Mouse (Mus musculus) c-Kit-negative CD71-positive TER-119-positive erythroid progenitor cells, embryonic 14.5 days (primary cell): ENCODE measurements around the gene Slco1a6.
"Not testable (repeated sequence)": the region's sequence is repeated elsewhere in the genome, so short reads cannot be mapped to it uniquely, and the experiment has no call there.

Experiments
- DNase-seq: peaks from one replicate; pipeline ENCODE4 v3.0.0-alpha.2; 2013; ENCODE audit warnings: low read depth, low spot score

Slco1a6 gene

GRCm38 (mm10) chr6:142208421-142208820, at the start of gene Slco1a6:
Gene Slco1a6 (minus strand): TSS chr6:142208521.
- DNase-seq = no peak

- DNase-seq = not testable (repeated sequence)
Measured at GRCm38 (mm10) chr6:142250738-142251307, 42.5 kb upstream of the Slco1a6 start.

GRCm38 (mm10) chr6:142245065-142245464, 36.7 kb upstream of the Slco1a6 start:
- DNase-seq = no peak

- no peak for DNase-seq
Measured at GRCm38 (mm10) chr6:142239468-142239867, 31.1 kb upstream of the Slco1a6 start.

- DNase-seq = no peak
Measured at GRCm38 (mm10) chr6:142220138-142220537, 11.8 kb upstream of the Slco1a6 start.

GRCm38 (mm10) chr6:142211821-142212220, 3.5 kb upstream of the Slco1a6 start:
- no peak for DNase-seq

GRCm38 (mm10) chr6:142209749-142210148, 1.4 kb upstream of the Slco1a6 start:
- no peak for DNase-seq

GRCm38 (mm10) chr6:142200524-142200923, 7.8 kb downstream of the Slco1a6 start:
- DNase-seq = no peak

GRCm38 (mm10) chr6:142194245-142194644, 14.1 kb downstream of the Slco1a6 start:
- no peak for DNase-seq

GRCm38 (mm10) chr6:142191962-142192361, 16.4 kb downstream of the Slco1a6 start:
- no peak for DNase-seq

- DNase-seq = no peak
Measured at GRCm38 (mm10) chr6:142187426-142187825, 20.9 kb downstream of the Slco1a6 start.

GRCm38 (mm10) chr6:142185868-142186415, 22.4 kb downstream of the Slco1a6 start:
- DNase-seq = no peak

- DNase-seq = no peak
Measured at GRCm38 (mm10) chr6:142163406-142163805, 44.9 kb downstream of the Slco1a6 start.

- no peak for DNase-seq
Measured at GRCm38 (mm10) chr6:142161171-142161570, 47.1 kb downstream of the Slco1a6 start.

- not testable (repeated sequence) for DNase-seq
Measured at GRCm38 (mm10) chr6:142154081-142154480, 54.2 kb downstream of the Slco1a6 start.

GRCm38 (mm10) chr6:142148371-142148770, 60.0 kb downstream of the Slco1a6 start:
- no peak for DNase-seq

GRCm38 (mm10) chr6:142111667-142112305, 96.5 kb downstream of the Slco1a6 start:
- DNase-seq = no peak

- no peak for DNase-seq
Measured at GRCm38 (mm10) chr6:142091126-142091525, 117.2 kb downstream of the Slco1a6 start.

- not testable (repeated sequence) for DNase-seq
Measured at GRCm38 (mm10) chr6:142058281-142058680, 150.0 kb downstream of the Slco1a6 start.

GRCm38 (mm10) chr6:142047689-142048088, 160.6 kb downstream of the Slco1a6 start:
- DNase-seq = no peak

GRCm38 (mm10) chr6:142045746-142046145, 162.6 kb downstream of the Slco1a6 start:
- no peak for DNase-seq

- no peak for DNase-seq
Measured at GRCm38 (mm10) chr6:142041896-142042295, 166.4 kb downstream of the Slco1a6 start.
